Mouse (Mus musculus) intestine, postnatal 0 days (tissue): ENCODE measurements around the gene Arid5b. TPM values are rescaled to one million over a fixed set of nuclear protein-coding genes. Genes with fewer than 3 reads are reported as not detected.
A peak's percentile ranks its signal among the peaks of the same experiment; 100 is the strongest.

Experiments used
- ATAC-seq: fragments of 200-750 bp; cut with Nextera tagmentation; 2 replicates; pipeline ENCODE4 v1.8.0; 2017; ENCODE audit warnings: mild to moderate bottlenecking, moderate TSS enrichment, moderate library complexity
- H3K27ac ChIP-seq: fragments of 300-500 bp; sonication (generic); 2 replicates; pipeline ENCODE4 v1.5.1; 2014; ENCODE audit warnings: mild to moderate bottlenecking, low read depth, low read length, moderate library complexity
- H3K27me3 ChIP-seq: fragments of 300-500 bp; sonication (generic); replicated peaks from 2 replicates; pipeline ENCODE4 v1.6.1; 2014; ENCODE audit warnings: low read length, mixed read lengths; ENCODE audit not compliant: control insufficient read depth, insufficient read depth
- H3K36me3 ChIP-seq: fragments of 300-500 bp; sonication (generic); 2 replicates; pipeline ENCODE4 v1.6.1; 2014; ENCODE audit warnings: mild to moderate bottlenecking, moderate library complexity; ENCODE audit not compliant: control insufficient read depth, insufficient read depth
- H3K4me1 ChIP-seq: fragments of 300-500 bp; sonication (generic); replicated peaks from 2 replicates; pipeline ENCODE4 v1.6.1; 2014; ENCODE audit warnings: antibody characterized with exemption, low read length, mixed read lengths; ENCODE audit not compliant: control insufficient read depth, insufficient read depth
- H3K4me2 ChIP-seq: fragments of 300-500 bp; sonication (generic); replicated peaks from 2 replicates; pipeline ENCODE4 v1.6.1; 2014; ENCODE audit warnings: low read depth, mild to moderate bottlenecking, moderate library complexity
- H3K4me3 ChIP-seq: fragments of 300-500 bp; sonication (generic); 2 replicates; pipeline ENCODE4 v1.5.1; 2014; ENCODE audit warnings: low read depth, low read length
- H3K9ac ChIP-seq: fragments of 300-500 bp; sonication (generic); 2 replicates; pipeline ENCODE4 v1.6.1; 2014; ENCODE audit warnings: mild to moderate bottlenecking, low read depth, low read length
- H3K9me3 ChIP-seq: fragments of 300-500 bp; sonication (generic); 2 replicates; pipeline ENCODE4 v1.6.1; 2016; ENCODE audit warnings: mixed run types; ENCODE audit not compliant: control insufficient read depth
- CTCF ChIP-seq: sonication (generic); IDR thresholded peaks from 2 replicates; pipeline ENCODE4 v1.5.1; 2016; ENCODE audit warnings: low read depth, mild to moderate bottlenecking, control low read depth, antibody characterized with exemption, moderate library complexity
- WGBS: fragments of 180-500 bp; shearing (Covaris S2); extraction: QIAGEN DNeasy Blood & Tissue Kit; methylation state at CpG from one replicate; pipeline ENCODE4 v1.1.7; 2014; 5-methylcytosine and 5-hydroxymethylcytosine counted together
- polyA plus RNA-seq: library from polyadenylated mRNA; unstranded; fragments of >200 nt; fragmentation: Nextera tagmentation; extraction: Ambion mirVana; gene quantifications from 2 replicates; pipeline ENCODE4 v1.2.1, GENCODE M21; 2015

The Arid5b gene
- polyA plus RNA-seq, 1 experiment from 2014 or later = 15.1 TPM

- H3K36me3 ChIP-seq = no peaks in the 10 kb centered on the region; the same call in 1 of the 2 replicates
- ATAC-seq = no peak
- no peak overlapping the region for H3K4me3 ChIP-seq
- peak; percentile 87 for TF ChIP-seq CTCF
- no peak overlapping the region for H3K9ac ChIP-seq
- no peak overlapping the region for H3K4me2 ChIP-seq
- H3K9me3 ChIP-seq = no peaks in the 10 kb centered on the region
- 7% methylated on average over 5 of the region's 5 CpGs for WGBS
- no peaks in the 10 kb centered on the region for H3K4me1 ChIP-seq
- no peaks in the 10 kb centered on the region for H3K27me3 ChIP-seq
- no peak overlapping the region for H3K27ac ChIP-seq
Measured at GRCm38 (mm10) chr10:68146842-68147241, 131.7 kb downstream of the Arid5b start.

GRCm38 (mm10) chr10:68145286-68145950 lies 133.1 kb downstream of the Arid5b start:
- Histone ChIP-seq H3K4me2 (no peak overlapping the region), H3K9me3 (no peaks in the 10 kb centered on the region), H3K36me3 (no peaks in the 10 kb centered on the region; the same call in 1 of the 2 replicates), H3K4me1 (no peaks in the 10 kb centered on the region), H3K27me3 (no peaks in the 10 kb centered on the region), H3K27ac (no peak overlapping the region), H3K4me3 (no peak overlapping the region), H3K9ac (no peak overlapping the region)
- no peak for ATAC-seq
- TF ChIP-seq CTCF = no peak
- whole genome bisulfite sequencing = 89% methylated on average over 18 of the region's 18 CpGs

- no peak for TF ChIP-seq CTCF
- Histone ChIP-seq H3K27ac (no peak overlapping the region), H3K9me3 (no peaks in the 10 kb centered on the region), H3K27me3 (no peaks in the 10 kb centered on the region), H3K4me2 (no peak overlapping the region), H3K9ac (no peak overlapping the region), H3K4me3 (no peak overlapping the region), H3K36me3 (no peaks in the 10 kb centered on the region), H3K4me1 (0 out of 2 replicates have a peak, but pooled peaks cover 6% of the 10 kb centered on the region)
- no peak for ATAC-seq
- 79% methylated on average over 4 of the region's 4 CpGs for WGBS
Measured at GRCm38 (mm10) chr10:68142501-68142900, 136.0 kb downstream of the Arid5b start.

- H3K4me2 ChIP-seq = no peak overlapping the region
- H3K4me3 ChIP-seq = no peak overlapping the region
- H3K9ac ChIP-seq = no peak overlapping the region
- peaks cover 9% of the 10 kb centered on the region; the same call in 1 of the 2 replicates for H3K4me1 ChIP-seq
- WGBS = 90% methylated on average over 7 of the region's 7 CpGs
- H3K9me3 ChIP-seq = no peaks in the 10 kb centered on the region
- no peak for TF ChIP-seq CTCF
- H3K36me3 ChIP-seq = no peaks in the 10 kb centered on the region
- no peak overlapping the region for H3K27ac ChIP-seq
- no peaks in the 10 kb centered on the region for H3K27me3 ChIP-seq
- ATAC-seq = no peak
Measured at GRCm38 (mm10) chr10:68141567-68141966, 137.0 kb downstream of the Arid5b start.

- H3K4me1 ChIP-seq = peaks cover 9% of the 10 kb centered on the region; the same call in 1 of the 2 replicates
- no peak for TF ChIP-seq CTCF
- H3K27me3 ChIP-seq = no peaks in the 10 kb centered on the region
- no peak overlapping the region for H3K9ac ChIP-seq
- H3K9me3 ChIP-seq = no peaks in the 10 kb centered on the region
- 7% methylated on average over 2 of the region's 2 CpGs for WGBS
- H3K36me3 ChIP-seq = no peaks in the 10 kb centered on the region
- no peak overlapping the region for H3K4me3 ChIP-seq
- H3K27ac ChIP-seq = no peak overlapping the region
- ATAC-seq = no peak
- no peak overlapping the region for H3K4me2 ChIP-seq
Measured at GRCm38 (mm10) chr10:68140871-68141270, 137.7 kb downstream of the Arid5b start.

GRCm38 (mm10) chr10:68140306-68140705 lies 138.2 kb downstream of the Arid5b start:
- no peak for ATAC-seq
- no peak overlapping the region for H3K27ac ChIP-seq
- WGBS = 49% methylated on average over 6 of the region's 6 CpGs
- no peaks in the 10 kb centered on the region for H3K27me3 ChIP-seq
- H3K9me3 ChIP-seq = no peaks in the 10 kb centered on the region
- TF ChIP-seq CTCF = no peak
- H3K4me2 ChIP-seq = no peak overlapping the region
- H3K4me1 ChIP-seq = peaks cover 9% of the 10 kb centered on the region; the same call in 1 of the 2 replicates
- no peak overlapping the region for H3K4me3 ChIP-seq
- no peaks in the 10 kb centered on the region for H3K36me3 ChIP-seq
- no peak overlapping the region for H3K9ac ChIP-seq
